Mouse (Mus musculus): Measurements from ENCODE around the gene Il25. TPM values are rescaled to one million over a fixed set of nuclear protein-coding genes. Genes with fewer than 3 reads are reported as not detected.

Il25 gene
- total RNA-seq (2023), result not detected in 2 replicates

DNA sequence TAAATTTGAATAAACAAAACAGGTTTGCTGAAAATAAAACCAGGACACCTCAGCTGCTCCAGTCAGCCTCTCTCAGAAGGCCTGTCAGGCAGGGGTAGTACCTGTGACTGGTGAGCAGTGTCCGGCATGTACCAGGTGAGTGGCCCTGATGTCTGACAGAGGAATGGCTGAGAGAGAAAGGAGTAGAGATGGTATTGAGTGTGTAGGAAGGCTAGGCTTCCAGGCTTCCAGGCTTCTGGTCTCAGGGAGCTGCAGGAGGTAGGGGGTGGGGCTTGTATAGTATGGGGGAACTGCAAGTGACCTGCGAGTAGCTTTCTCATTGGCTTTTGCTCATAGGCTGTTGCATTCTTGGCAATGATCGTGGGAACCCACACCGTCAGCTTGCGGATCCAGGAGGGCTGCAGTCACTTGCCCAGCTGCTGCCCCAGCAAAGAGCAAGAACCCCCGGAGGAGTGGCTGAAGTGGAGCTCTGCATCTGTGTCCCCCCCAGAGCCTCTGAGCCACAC, at the start of gene Il25:
Il25 (plus strand) TSS at position 51 of the 506 bp plus-strand sequence.

GRCm38 (mm10) chr14:54883154-54884021, 49.1 kb upstream of the Il25 start, which contains the start of the genes Bcl2l2 and Gm20521:
TSS of gene Bcl2l2 (plus strand) at chr14:54883377.
TSS of gene Gm20521 (plus strand) at chr14:54883441.

GRCm38 (mm10) chr14:54892200-54892599, 40.3 kb upstream of the Il25 start, which contains the start of gene Pabpn1:
TSS of gene Pabpn1 (plus strand) at chr14:54892500.

DNA sequence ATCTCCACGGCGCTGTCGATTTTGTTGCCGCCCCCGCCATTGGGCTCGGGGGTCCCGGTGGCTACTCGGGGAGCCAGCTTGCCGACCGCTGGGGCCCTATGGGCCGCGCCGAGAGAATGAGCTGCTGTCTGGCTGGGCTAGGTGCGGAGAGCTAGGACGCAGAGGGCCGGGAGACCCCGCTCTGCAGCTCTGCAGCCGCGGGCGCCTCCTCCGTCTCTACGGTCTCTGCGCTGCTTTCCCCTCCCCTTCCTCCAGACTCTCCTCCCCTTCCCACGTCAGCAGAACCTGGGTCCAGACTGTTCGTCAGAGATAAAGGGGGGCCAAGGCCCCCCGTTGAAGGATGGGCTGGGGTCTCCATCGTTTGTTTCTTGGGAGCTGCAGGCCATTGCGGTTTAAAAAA, 19.6 kb upstream of the Il25 start, which contains the start of gene Slc22a17:
Slc22a17 (minus strand) TSS at position 247 of the 400 bp plus-strand sequence.

DNA sequence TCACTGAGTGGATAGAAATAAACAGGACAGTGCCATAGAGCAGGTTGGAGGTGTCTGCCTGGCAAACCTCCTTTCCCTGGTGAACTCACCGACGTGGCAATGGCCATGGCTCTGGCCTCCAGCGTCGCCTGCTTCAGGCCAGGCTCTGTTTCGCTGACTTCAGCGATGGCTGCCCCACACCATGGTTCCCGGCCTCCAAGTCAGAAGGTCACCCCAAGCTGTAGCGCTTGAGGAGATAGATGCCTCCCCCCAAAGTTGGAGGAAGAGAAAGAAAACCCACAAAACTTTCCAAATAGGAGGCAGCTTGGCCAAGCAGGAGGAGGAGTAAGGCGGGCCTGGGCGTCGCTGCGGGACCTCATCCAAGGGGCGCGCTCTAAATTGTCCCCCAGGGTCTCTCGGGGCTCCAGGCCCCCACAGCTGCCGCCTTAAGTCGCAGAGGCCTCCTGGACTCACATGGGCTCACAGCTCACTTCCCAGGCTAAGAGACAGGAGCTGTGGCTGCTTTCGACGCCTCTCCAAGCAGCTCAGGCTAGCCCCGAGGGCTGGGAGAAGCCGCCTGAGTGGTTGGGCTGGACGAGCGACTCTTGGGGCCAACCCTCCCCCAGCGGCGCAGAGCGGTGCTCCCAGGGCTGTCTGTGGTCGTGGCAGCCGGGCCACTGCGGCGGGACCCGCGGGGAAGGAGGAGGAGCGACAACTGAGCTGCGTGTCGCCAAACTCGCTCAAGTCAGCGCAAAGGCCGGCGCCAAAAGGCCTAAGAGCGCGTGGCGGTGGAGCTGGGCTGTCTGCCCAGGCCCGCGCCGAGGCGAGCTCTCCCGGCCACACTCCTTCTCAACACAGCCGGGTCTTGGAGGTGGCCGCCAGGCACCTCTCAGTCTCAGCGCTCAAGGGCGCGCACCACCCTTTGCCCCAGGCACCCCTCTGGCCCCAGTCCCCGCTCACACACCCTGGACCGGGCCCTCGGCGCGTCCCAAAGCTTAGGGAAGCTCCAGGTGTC, 6.8 kb upstream of the Il25 start, which contains the start of gene Efs:
Efs (minus strand) TSS at position 778 of the 994 bp plus-strand sequence.

DNA sequence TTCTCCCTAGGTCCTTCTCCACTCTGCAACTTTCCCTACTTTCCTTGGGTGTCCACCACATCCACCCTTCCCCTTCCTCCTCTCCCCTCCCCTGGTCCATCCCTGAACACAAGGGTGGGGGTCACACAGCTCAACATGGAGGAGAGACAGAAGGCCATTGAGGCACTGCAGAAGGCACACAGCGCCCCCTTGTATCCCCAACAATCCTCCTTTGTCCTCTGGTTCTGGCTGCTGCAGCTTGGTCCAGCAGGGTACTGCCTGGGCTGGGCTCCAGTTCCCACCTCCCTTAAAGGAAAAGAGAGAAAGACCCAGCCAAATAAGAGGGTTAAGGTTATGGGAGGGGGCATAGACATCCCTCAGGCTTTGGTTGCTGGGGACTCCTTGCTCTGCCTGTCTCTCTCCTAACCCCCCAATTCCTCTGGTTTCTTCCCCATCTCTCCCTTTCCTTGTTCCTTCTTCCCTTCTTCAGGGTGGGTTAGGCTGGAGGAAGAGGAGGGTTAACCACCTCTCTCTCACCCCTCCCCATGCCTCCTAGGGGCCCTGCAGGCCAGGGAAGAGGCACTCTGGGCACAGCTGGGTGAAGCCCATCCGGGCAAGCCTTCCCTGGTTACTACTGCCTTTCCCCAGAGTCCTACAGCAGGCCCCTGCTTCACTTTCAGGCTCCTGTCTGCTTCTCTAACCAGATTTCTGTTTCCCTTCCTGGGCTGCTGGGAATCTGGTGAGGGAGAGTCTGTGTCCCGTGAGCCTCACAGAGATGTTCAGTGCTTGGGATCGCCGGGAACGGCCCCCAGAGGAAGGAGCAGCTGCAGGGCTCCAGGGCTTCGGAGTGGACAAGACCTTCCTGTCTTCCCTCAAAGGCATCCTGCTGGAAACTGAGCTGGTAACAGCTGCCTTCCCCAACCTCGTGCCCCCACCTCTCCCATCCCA, 3.7 kb downstream of the Il25 start, which contains the start of gene Cmtm5:
Cmtm5 (plus strand) TSS at position 358 of the 927 bp plus-strand sequence.

GRCm38 (mm10) chr14:54966320-54966977, 34.0 kb downstream of the Il25 start, which contains the start of gene Myh6:
TSS of gene Myh6 (minus strand) at chr14:54966927.

GRCm38 (mm10) chr14:54976633-54977032, 44.1 kb downstream of the Il25 start, which contains the start of gene Gm17428:
TSS of gene Gm17428 (plus strand) at chr14:54976933.

Other genes starting within 250 kb of the Il25 start
- 29.1 and 34.7 TPM in 2 replicates for gene 1700123O20Rik, start 246.5 kb upstream of the Il25 start, total RNA-seq (2023)
- gene Acin1, start 245.8 kb upstream of the Il25 start, total RNA-seq (2023), result 250 and 327 TPM in 2 replicates
- gene Gm29776, start 233.9 kb upstream of the Il25 start, total RNA-seq (2023), result 0.25 and 0.39 TPM in 2 replicates
- 119 and 152 TPM in 2 replicates for gene Cebpe, start 220.5 kb upstream of the Il25 start, total RNA-seq (2023)
- 2.7 and 3.4 TPM in 2 replicates for gene Slc7a8, start 150.7 kb upstream of the Il25 start, total RNA-seq (2023)
- gene Rnf212b, start 118.6 kb upstream of the Il25 start, total RNA-seq (2023), result not detected in 2 replicates
- 7.4 and 9.4 TPM in 2 replicates for gene Homez, start 61.7 kb upstream of the Il25 start, total RNA-seq (2023)
- 1.4 and 1.8 TPM in 2 replicates for gene Ppp1r3e, start 55.1 kb upstream of the Il25 start, total RNA-seq (2023)
- gene Bcl2l2, start 49.3 kb upstream of the Il25 start, total RNA-seq (2023), result 5.9 and 9.7 TPM in 2 replicates
- gene Gm20521, start 49.3 kb upstream of the Il25 start, total RNA-seq (2023), result 1.8 and 1.9 TPM in 2 replicates
- 133 and 150 TPM in 2 replicates for gene Pabpn1, start 40.2 kb upstream of the Il25 start, total RNA-seq (2023)
- gene Slc22a17, start 19.6 kb upstream of the Il25 start, total RNA-seq (2023), result 0.32 and 0.51 TPM in 2 replicates
- not detected in 2 replicates for gene Efs, start 6.6 kb upstream of the Il25 start, total RNA-seq (2023)
- not detected in 2 replicates for gene Cmtm5, start 3.6 kb downstream of the Il25 start, total RNA-seq (2023)
- gene Myh6, start 34.2 kb downstream of the Il25 start, total RNA-seq (2023), result not detected in 2 replicates
- not detected in 2 replicates for gene Gm17428, start 44.2 kb downstream of the Il25 start, total RNA-seq (2023)
- gene Myh7, start 61.9 kb downstream of the Il25 start, total RNA-seq (2023), result not detected in 2 replicates
- 56.7 and 62.3 TPM in 2 replicates for gene Ngdn, start 82.8 kb downstream of the Il25 start, total RNA-seq (2023)
- gene Zfhx2, start 159.6 kb downstream of the Il25 start, total RNA-seq (2023), result 1.1 and 1.4 TPM in 2 replicates
- 2.2 and 2.6 TPM in 2 replicates for gene Thtpa, start 162.1 kb downstream of the Il25 start, total RNA-seq (2023)
- gene Ap1g2, start 173.9 kb downstream of the Il25 start, total RNA-seq (2023), result 39.9 and 41.1 TPM in 2 replicates
- not detected in 2 replicates for gene Jph4, start 184.2 kb downstream of the Il25 start, total RNA-seq (2023)

Data from neutrophil, adult 65 days (primary cell).